Mouse (Mus musculus): ENCODE data around the gene Rassf8.

Gene Rassf8

GRCm38 (mm10) chr6:145781966-145782365 is 35.4 kb downstream of the Rassf8 start:
- TF ChIP-seq GATA4 (IDR thresholded peaks at IDR 0.05; ENCODE audit: insufficient replicate concordance, low read length), result no peak

GRCm38 (mm10) chr6:145787311-145787710 is 40.8 kb downstream of the Rassf8 start:
- no peak for TF ChIP-seq GATA4 (IDR thresholded peaks at IDR 0.05; ENCODE audit: insufficient replicate concordance, low read length)

- TF ChIP-seq GATA4 (IDR thresholded peaks at IDR 0.05; ENCODE audit: insufficient replicate concordance, low read length), result no peak
Measured at GRCm38 (mm10) chr6:145789738-145790137, 43.2 kb downstream of the Rassf8 start.

- no peak for TF ChIP-seq GATA4 (IDR thresholded peaks at IDR 0.05; ENCODE audit: insufficient replicate concordance, low read length)
Measured at GRCm38 (mm10) chr6:145792373-145792772, 45.8 kb downstream of the Rassf8 start.

GRCm38 (mm10) chr6:145793109-145793593 is 46.6 kb downstream of the Rassf8 start:
- TF ChIP-seq GATA4 (IDR thresholded peaks at IDR 0.05; ENCODE audit: insufficient replicate concordance, low read length), result no peak

- TF ChIP-seq GATA4 (IDR thresholded peaks at IDR 0.05; ENCODE audit: insufficient replicate concordance, low read length), result no peak
Measured at GRCm38 (mm10) chr6:145794671-145795070, 48.1 kb downstream of the Rassf8 start.

- TF ChIP-seq GATA4 (IDR thresholded peaks at IDR 0.05; ENCODE audit: insufficient replicate concordance, low read length), result no peak
Measured at GRCm38 (mm10) chr6:145796191-145797023, 49.9 kb downstream of the Rassf8 start.

GRCm38 (mm10) chr6:145797692-145798091 is 51.1 kb downstream of the Rassf8 start:
- TF ChIP-seq GATA4 (IDR thresholded peaks at IDR 0.05; ENCODE audit: insufficient replicate concordance, low read length), result no peak

GRCm38 (mm10) chr6:145801796-145802488 is 55.4 kb downstream of the Rassf8 start:
- TF ChIP-seq GATA4 (IDR thresholded peaks at IDR 0.05; ENCODE audit: insufficient replicate concordance, low read length), result no peak

GRCm38 (mm10) chr6:145802881-145803280 is 56.3 kb downstream of the Rassf8 start:
- no peak for TF ChIP-seq GATA4 (IDR thresholded peaks at IDR 0.05; ENCODE audit: insufficient replicate concordance, low read length)

- no peak for TF ChIP-seq GATA4 (IDR thresholded peaks at IDR 0.05; ENCODE audit: insufficient replicate concordance, low read length)
Measured at GRCm38 (mm10) chr6:145804276-145804675, 57.7 kb downstream of the Rassf8 start.

- no peak for TF ChIP-seq GATA4 (IDR thresholded peaks at IDR 0.05; ENCODE audit: insufficient replicate concordance, low read length)
Measured at GRCm38 (mm10) chr6:145806784-145807183, 60.2 kb downstream of the Rassf8 start.

GRCm38 (mm10) chr6:145807929-145808328 is 61.4 kb downstream of the Rassf8 start:
- no peak for TF ChIP-seq GATA4 (IDR thresholded peaks at IDR 0.05; ENCODE audit: insufficient replicate concordance, low read length)

- TF ChIP-seq GATA4 (IDR thresholded peaks at IDR 0.05; ENCODE audit: insufficient replicate concordance, low read length), result no peak
Measured at GRCm38 (mm10) chr6:145809566-145809965, 63.0 kb downstream of the Rassf8 start.

- no peak for TF ChIP-seq GATA4 (IDR thresholded peaks at IDR 0.05; ENCODE audit: insufficient replicate concordance, low read length)
Measured at GRCm38 (mm10) chr6:145810015-145810414, 63.5 kb downstream of the Rassf8 start.

GRCm38 (mm10) chr6:145811174-145811573 is 64.6 kb downstream of the Rassf8 start:
- TF ChIP-seq GATA4 (IDR thresholded peaks at IDR 0.05; ENCODE audit: insufficient replicate concordance, low read length), result peak; percentile 76

All from liver, adult (tissue).